Mouse (Mus musculus): ENCODE data around the gene Luzp1. TPM values are rescaled to one million over a fixed set of nuclear protein-coding genes. Genes with fewer than 3 reads are reported as not detected.

Luzp1 gene
- polyA plus RNA-seq, 1 experiment: 2.9 TPM

GRCm38 (mm10) chr4:136524309-136524708 is 54.7 kb downstream of the Luzp1 start:
- Histone ChIP-seq H3K4me1 (ENCODE audit: control insufficient read depth, insufficient read depth, insufficient read length) (no peaks in the 10 kb centered on the region), H3K4me3 (ENCODE audit: extremely low read depth, insufficient read depth, insufficient read length) (no peak overlapping the region), H3K27ac (ENCODE audit: insufficient read depth, low read length) (no peak overlapping the region), H3K27me3 (ENCODE audit: control insufficient read depth, insufficient read depth, low read length) (no peaks in the 10 kb centered on the region), H3K36me3 (ENCODE audit: control insufficient read depth, insufficient read depth, low read length) (no peaks in the 10 kb centered on the region)
- TF ChIP-seq CTCF (IDR thresholded peaks at IDR 0.05; ENCODE audit: extremely low read depth, insufficient read depth, insufficient read length, insufficient replicate concordance) (no peak), POLR2A (IDR thresholded peaks at IDR 0.05; ENCODE audit: low read depth, low read length) (no peak)
- WGBS: 89% methylated on average over 2 of the region's 2 CpGs
- no peak for DNase-seq (ENCODE audit: low read depth in 1 of 2, low spot score in 2 of 2)

- H3K4me3 ChIP-seq (ENCODE audit: extremely low read depth, insufficient read depth, insufficient read length): no peak overlapping the region
- H3K4me1 ChIP-seq (ENCODE audit: control insufficient read depth, insufficient read depth, insufficient read length): no peaks in the 10 kb centered on the region
- no peaks in the 10 kb centered on the region for H3K27me3 ChIP-seq (ENCODE audit: control insufficient read depth, insufficient read depth, low read length)
- peak; percentile 12 to 36 for DNase-seq (ENCODE audit: low read depth in 1 of 2, low spot score in 2 of 2)
- TF ChIP-seq CTCF (IDR thresholded peaks at IDR 0.05; ENCODE audit: extremely low read depth, insufficient read depth, insufficient read length, insufficient replicate concordance): peak; percentile 28; the same call in 1 of the 2 replicates
- no peak for TF ChIP-seq POLR2A (IDR thresholded peaks at IDR 0.05; ENCODE audit: low read depth, low read length)
- no peaks in the 10 kb centered on the region for H3K36me3 ChIP-seq (ENCODE audit: control insufficient read depth, insufficient read depth, low read length)
- WGBS: 27% methylated on average over 4 of the region's 4 CpGs
- no peak overlapping the region for H3K27ac ChIP-seq (ENCODE audit: insufficient read depth, low read length)
Observed at GRCm38 (mm10) chr4:136526412-136526811, 56.9 kb downstream of the Luzp1 start.

GRCm38 (mm10) chr4:136545151-136545550 is 75.6 kb downstream of the Luzp1 start:
- no peak for TF ChIP-seq POLR2A (IDR thresholded peaks at IDR 0.05; ENCODE audit: low read depth, low read length)
- TF ChIP-seq CTCF (IDR thresholded peaks at IDR 0.05; ENCODE audit: extremely low read depth, insufficient read depth, insufficient read length, insufficient replicate concordance): no peak
- 94% methylated on average over 3 of the region's 3 CpGs for WGBS

GRCm38 (mm10) chr4:136546279-136547045 is 76.9 kb downstream of the Luzp1 start:
- no peak for DNase-seq (ENCODE audit: low read depth in 1 of 2, low spot score in 2 of 2)
- 76% methylated on average over 3 of the region's 3 CpGs for WGBS
- TF ChIP-seq POLR2A (IDR thresholded peaks at IDR 0.05; ENCODE audit: low read depth, low read length): no peak
- TF ChIP-seq CTCF (IDR thresholded peaks at IDR 0.05; ENCODE audit: extremely low read depth, insufficient read depth, insufficient read length, insufficient replicate concordance): no peak
- no peak overlapping the region for H3K4me3 ChIP-seq (ENCODE audit: extremely low read depth, insufficient read depth, insufficient read length)
- H3K4me1 ChIP-seq (ENCODE audit: control insufficient read depth, insufficient read depth, insufficient read length): no peaks in the 10 kb centered on the region
- peaks cover 19% of the 10 kb centered on the region for H3K36me3 ChIP-seq (ENCODE audit: control insufficient read depth, insufficient read depth, low read length)
- no peaks in the 10 kb centered on the region for H3K27me3 ChIP-seq (ENCODE audit: control insufficient read depth, insufficient read depth, low read length)
- H3K27ac ChIP-seq (ENCODE audit: insufficient read depth, low read length): no peak overlapping the region

More at GRCm38 (mm10) chr4:136545151-136545550, 75.6 kb downstream of the Luzp1 start:
- no peak overlapping the region for H3K27ac ChIP-seq (ENCODE audit: insufficient read depth, low read length)
- no peak overlapping the region for H3K4me3 ChIP-seq (ENCODE audit: extremely low read depth, insufficient read depth, insufficient read length)
- H3K36me3 ChIP-seq (ENCODE audit: control insufficient read depth, insufficient read depth, low read length): peaks cover 12% of the 10 kb centered on the region; the same call in 1 of the 2 replicates
- DNase-seq (ENCODE audit: low read depth in 1 of 2, low spot score in 2 of 2): no peak
- H3K27me3 ChIP-seq (ENCODE audit: control insufficient read depth, insufficient read depth, low read length): no peaks in the 10 kb centered on the region
- no peaks in the 10 kb centered on the region for H3K4me1 ChIP-seq (ENCODE audit: control insufficient read depth, insufficient read depth, insufficient read length)

- peaks cover 27% of the 10 kb centered on the region for H3K36me3 ChIP-seq (ENCODE audit: control insufficient read depth, insufficient read depth, low read length)
- no peak for DNase-seq (ENCODE audit: low read depth in 1 of 2, low spot score in 2 of 2)
- no peak overlapping the region for H3K27ac ChIP-seq (ENCODE audit: insufficient read depth, low read length)
- H3K4me1 ChIP-seq (ENCODE audit: control insufficient read depth, insufficient read depth, insufficient read length): no peaks in the 10 kb centered on the region
- TF ChIP-seq POLR2A (IDR thresholded peaks at IDR 0.05; ENCODE audit: low read depth, low read length) (no peak), CTCF (IDR thresholded peaks at IDR 0.05; ENCODE audit: extremely low read depth, insufficient read depth, insufficient read length, insufficient replicate concordance) (no peak)
- no peaks in the 10 kb centered on the region for H3K27me3 ChIP-seq (ENCODE audit: control insufficient read depth, insufficient read depth, low read length)
- 86% methylated on average over 1 of the region's 1 CpGs for WGBS
- H3K4me3 ChIP-seq (ENCODE audit: extremely low read depth, insufficient read depth, insufficient read length): no peak overlapping the region
Observed at GRCm38 (mm10) chr4:136547721-136548120, 78.2 kb downstream of the Luzp1 start.

- WGBS: 97% methylated on average over 1 of the region's 1 CpGs
- no peak overlapping the region for H3K4me3 ChIP-seq (ENCODE audit: extremely low read depth, insufficient read depth, insufficient read length)
- peaks cover 27% of the 10 kb centered on the region for H3K36me3 ChIP-seq (ENCODE audit: control insufficient read depth, insufficient read depth, low read length)
- no peak overlapping the region for H3K27ac ChIP-seq (ENCODE audit: insufficient read depth, low read length)
- no peaks in the 10 kb centered on the region for H3K4me1 ChIP-seq (ENCODE audit: control insufficient read depth, insufficient read depth, insufficient read length)
- DNase-seq (ENCODE audit: low read depth in 1 of 2, low spot score in 2 of 2): no peak
- H3K27me3 ChIP-seq (ENCODE audit: control insufficient read depth, insufficient read depth, low read length): no peaks in the 10 kb centered on the region
- no peak for TF ChIP-seq POLR2A (IDR thresholded peaks at IDR 0.05; ENCODE audit: low read depth, low read length)
Observed at GRCm38 (mm10) chr4:136548381-136548801, 78.8 kb downstream of the Luzp1 start.

- Histone ChIP-seq H3K4me1 (ENCODE audit: control insufficient read depth, insufficient read depth, insufficient read length) (no peaks in the 10 kb centered on the region), H3K36me3 (ENCODE audit: control insufficient read depth, insufficient read depth, low read length) (peaks cover 50% of the 10 kb centered on the region), H3K27ac (ENCODE audit: insufficient read depth, low read length) (no peak overlapping the region), H3K4me3 (ENCODE audit: extremely low read depth, insufficient read depth, insufficient read length) (no peak overlapping the region), H3K27me3 (ENCODE audit: control insufficient read depth, insufficient read depth, low read length) (no peaks in the 10 kb centered on the region)
- WGBS: 95% methylated on average over 1 of the region's 1 CpGs
- no peak for TF ChIP-seq POLR2A (IDR thresholded peaks at IDR 0.05; ENCODE audit: low read depth, low read length)
- TF ChIP-seq CTCF (IDR thresholded peaks at IDR 0.05; ENCODE audit: extremely low read depth, insufficient read depth, insufficient read length, insufficient replicate concordance): no peak
- DNase-seq (ENCODE audit: low read depth in 1 of 2, low spot score in 2 of 2): no peak
Observed at GRCm38 (mm10) chr4:136553108-136553507, 83.5 kb downstream of the Luzp1 start.

Measured in spleen, adult 2 months (tissue).